Mouse (Mus musculus): ENCODE results near the gene Gm20388. TPM values are rescaled to one million over a fixed set of nuclear protein-coding genes. Genes with fewer than 3 reads are reported as not detected.

Gm20388 gene
- polyA plus RNA-seq, 1 experiment from 2014 or later: 8.3 TPM

DNA sequence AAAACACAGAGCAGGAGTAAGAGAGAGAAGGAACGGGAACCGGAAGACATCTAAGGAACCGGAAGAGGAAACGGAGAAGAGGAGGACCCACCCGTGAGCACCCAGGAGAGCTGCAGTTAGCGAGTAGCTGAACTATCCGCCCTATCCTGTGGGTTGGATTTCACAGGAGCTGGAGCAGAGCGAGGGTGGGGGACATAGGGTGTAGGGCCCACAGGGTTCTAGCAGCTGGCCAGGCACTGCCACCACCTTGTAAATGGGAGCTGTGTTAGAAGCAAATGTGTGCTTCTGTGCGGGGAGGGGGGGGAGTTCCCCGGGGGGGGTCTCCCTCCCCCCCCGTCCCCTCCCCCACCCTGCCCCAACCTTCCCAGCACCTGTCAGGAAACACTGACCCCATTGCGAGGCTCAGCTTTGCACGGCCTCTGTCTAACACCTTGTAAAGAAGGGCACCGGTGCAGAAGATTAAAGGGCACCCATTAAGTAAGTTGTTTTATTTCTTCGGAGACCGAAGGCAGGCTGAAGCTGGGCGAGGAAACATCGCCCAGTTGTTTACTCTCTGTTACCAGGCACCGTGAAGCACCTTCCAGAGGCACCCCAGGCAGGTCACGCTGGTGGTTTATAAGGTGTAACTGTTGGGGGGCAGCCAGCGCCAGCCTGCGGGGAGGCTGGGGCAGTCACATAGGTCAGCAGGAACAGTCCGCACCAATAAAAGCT lies 1573.6 kb downstream of the Gm20388 start:
- Histone ChIP-seq H3K4me1 (replicated peaks; ENCODE audit: control insufficient read depth, insufficient read depth, low read length) (peaks cover 12% of the 10 kb centered on the region), H3K4me2 (ENCODE audit: low read length) (no peak overlapping the region), H3K27me3 (replicated peaks; ENCODE audit: control insufficient read depth, insufficient read depth, low read length) (no peaks in the 10 kb centered on the region), H3K9me3 (ENCODE audit: control insufficient read depth, low read length) (no peaks in the 10 kb centered on the region), H3K9ac (ENCODE audit: low read length) (no peak overlapping the region), H3K36me3 (ENCODE audit: control insufficient read depth, insufficient read depth, low read length) (no peaks in the 10 kb centered on the region), H3K27ac (ENCODE audit: low read depth) (no peak overlapping the region), H3K4me3 (ENCODE audit: low read depth, low read length) (no peak overlapping the region)
- WGBS: 50% methylated on average over 21 of the region's 23 CpGs
- DNase-seq (ENCODE audit: low spot score) (no peak), ATAC-seq (replicated peaks; ENCODE audit: low FRiP score, low TSS enrichment, low read depth) (no peak)

DNA sequence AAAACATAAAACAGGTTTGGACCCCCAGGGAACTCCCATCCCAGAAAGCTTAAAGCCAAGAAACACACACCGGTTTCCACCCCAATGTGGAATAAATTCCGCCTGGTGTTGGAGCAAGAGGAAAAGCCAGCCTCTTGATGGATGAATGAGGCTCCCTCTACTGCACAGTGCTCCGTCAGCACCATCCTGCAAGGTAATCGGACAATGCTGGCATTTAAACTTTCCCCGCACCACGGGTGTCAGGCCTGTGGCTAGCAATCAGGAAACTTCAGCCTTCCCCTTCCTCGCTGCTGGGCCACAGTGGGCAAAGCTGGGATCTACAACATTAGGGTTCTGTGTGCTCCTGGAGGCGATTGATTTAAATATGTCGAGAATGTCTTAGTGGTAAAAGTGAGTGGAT lies 1581.0 kb downstream of the Gm20388 start:
- H3K9ac ChIP-seq (ENCODE audit: low read length): no peak overlapping the region
- no peaks in the 10 kb centered on the region for H3K9me3 ChIP-seq (ENCODE audit: control insufficient read depth, low read length)
- H3K27me3 ChIP-seq (replicated peaks; ENCODE audit: control insufficient read depth, insufficient read depth, low read length): 0 out of 2 replicates have a peak, but pooled peaks cover 7% of the 10 kb centered on the region
- no peaks in the 10 kb centered on the region for H3K36me3 ChIP-seq (ENCODE audit: control insufficient read depth, insufficient read depth, low read length)
- ATAC-seq (replicated peaks; ENCODE audit: low FRiP score, low TSS enrichment, low read depth): no peak
- WGBS: 55% methylated on average over 9 of the region's 9 CpGs
- H3K27ac ChIP-seq (ENCODE audit: low read depth): no peak overlapping the region
- DNase-seq (ENCODE audit: low spot score): no peak
- no peak overlapping the region for H3K4me3 ChIP-seq (ENCODE audit: low read depth, low read length)
- no peaks in the 10 kb centered on the region for H3K4me1 ChIP-seq (replicated peaks; ENCODE audit: control insufficient read depth, insufficient read depth, low read length)
- no peak overlapping the region for H3K4me2 ChIP-seq (ENCODE audit: low read length)

DNA sequence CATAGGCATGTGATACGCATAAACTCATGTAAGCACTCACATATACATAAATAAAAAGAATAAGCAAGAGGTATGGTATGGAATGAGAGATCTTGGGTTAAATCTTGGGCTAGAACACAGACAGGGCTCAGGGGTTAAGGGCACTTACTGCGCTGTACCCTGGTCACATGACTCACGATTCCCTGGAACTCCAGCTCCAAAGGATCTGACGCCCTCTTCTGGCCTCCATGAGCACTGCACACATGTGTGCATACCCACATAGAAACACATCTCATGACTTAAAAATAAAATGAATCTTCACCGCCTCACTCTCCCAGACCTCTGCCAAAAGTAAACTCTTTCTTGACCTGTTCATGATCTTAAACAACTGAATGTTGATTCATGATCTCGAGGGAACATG lies 1587.0 kb downstream of the Gm20388 start:
- Histone ChIP-seq H3K27me3 (replicated peaks; ENCODE audit: control insufficient read depth, insufficient read depth, low read length) (0 out of 2 replicates have a peak, but pooled peaks cover 3% of the 10 kb centered on the region), H3K4me3 (ENCODE audit: low read depth, low read length) (no peak overlapping the region), H3K4me2 (ENCODE audit: low read length) (no peak overlapping the region), H3K36me3 (ENCODE audit: control insufficient read depth, insufficient read depth, low read length) (no peaks in the 10 kb centered on the region), H3K9me3 (ENCODE audit: control insufficient read depth, low read length) (no peaks in the 10 kb centered on the region), H3K9ac (ENCODE audit: low read length) (no peak overlapping the region), H3K4me1 (replicated peaks; ENCODE audit: control insufficient read depth, insufficient read depth, low read length) (no peaks in the 10 kb centered on the region), H3K27ac (ENCODE audit: low read depth) (no peak overlapping the region)
- ATAC-seq (replicated peaks; ENCODE audit: low FRiP score, low TSS enrichment, low read depth) (no peak), DNase-seq (ENCODE audit: low spot score) (no peak)
- 83% methylated on average over 6 of the region's 6 CpGs for WGBS

DNA sequence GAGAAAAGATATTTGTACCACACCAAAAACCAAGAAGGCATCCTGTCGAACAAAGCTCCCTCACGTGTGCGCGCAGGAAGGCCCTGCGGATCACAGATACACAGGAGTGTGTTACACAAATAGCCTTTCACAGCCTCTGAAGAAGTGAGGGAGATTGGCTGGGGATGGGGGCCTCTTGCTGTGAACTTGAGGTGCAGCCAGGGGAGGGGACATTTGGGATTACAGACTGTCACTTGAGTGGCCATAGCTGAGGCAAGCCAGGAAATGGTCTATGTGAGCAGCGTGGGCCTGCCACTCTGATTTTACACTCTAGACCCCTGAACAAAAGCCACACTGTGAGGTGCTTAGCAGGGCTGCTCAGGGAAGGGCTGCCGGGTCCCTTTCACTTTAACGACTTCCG lies 1601.1 kb downstream of the Gm20388 start:
- Histone ChIP-seq H3K4me3 (ENCODE audit: low read depth, low read length) (no peak overlapping the region), H3K4me2 (ENCODE audit: low read length) (no peak overlapping the region), H3K9ac (ENCODE audit: low read length) (no peak overlapping the region), H3K36me3 (ENCODE audit: control insufficient read depth, insufficient read depth, low read length) (no peaks in the 10 kb centered on the region), H3K9me3 (ENCODE audit: control insufficient read depth, low read length) (no peaks in the 10 kb centered on the region), H3K4me1 (replicated peaks; ENCODE audit: control insufficient read depth, insufficient read depth, low read length) (0 out of 2 replicates have a peak, but pooled peaks cover 1% of the 10 kb centered on the region), H3K27me3 (replicated peaks; ENCODE audit: control insufficient read depth, insufficient read depth, low read length) (peaks cover 19% of the 10 kb centered on the region), H3K27ac (ENCODE audit: low read depth) (no peak overlapping the region)
- WGBS: 57% methylated on average over 9 of the region's 9 CpGs
- no peak for ATAC-seq (replicated peaks; ENCODE audit: low FRiP score, low TSS enrichment, low read depth)
- DNase-seq (ENCODE audit: low spot score): no peak

DNA sequence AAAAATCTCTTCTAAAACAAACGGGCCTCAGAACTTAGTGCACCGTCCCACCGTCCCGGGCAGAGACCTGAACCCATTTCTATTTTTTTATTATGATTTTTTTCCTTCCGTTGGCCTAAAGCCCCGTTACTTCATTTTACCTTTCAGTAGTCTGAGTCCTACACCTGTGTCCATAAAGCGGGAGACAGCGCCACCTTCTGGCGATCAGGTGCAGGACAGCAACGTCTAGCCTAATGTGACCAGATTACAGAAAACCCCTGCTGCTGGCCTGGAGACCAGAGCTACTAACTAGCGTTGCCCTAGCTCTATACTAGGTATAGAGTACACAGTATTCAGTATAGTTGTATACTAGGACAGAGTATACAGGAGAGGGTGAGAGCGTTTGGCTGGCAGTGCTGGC lies 1602.8 kb downstream of the Gm20388 start:
- ATAC-seq (replicated peaks; ENCODE audit: low FRiP score, low TSS enrichment, low read depth) (peak; percentile 73; the same call in 1 of the 2 replicates), DNase-seq (ENCODE audit: low spot score) (peak; percentile 93)
- Histone ChIP-seq H3K27me3 (replicated peaks; ENCODE audit: control insufficient read depth, insufficient read depth, low read length) (peaks cover 17% of the 10 kb centered on the region), H3K36me3 (ENCODE audit: control insufficient read depth, insufficient read depth, low read length) (no peaks in the 10 kb centered on the region), H3K4me2 (ENCODE audit: low read length) (no peak overlapping the region), H3K9me3 (ENCODE audit: control insufficient read depth, low read length) (no peaks in the 10 kb centered on the region), H3K4me1 (replicated peaks; ENCODE audit: control insufficient read depth, insufficient read depth, low read length) (no peaks in the 10 kb centered on the region), H3K4me3 (ENCODE audit: low read depth, low read length) (no peak overlapping the region), H3K27ac (ENCODE audit: low read depth) (no peak overlapping the region), H3K9ac (ENCODE audit: low read length) (no peak overlapping the region)
- 4% methylated on average over 12 of the region's 12 CpGs for WGBS

DNA sequence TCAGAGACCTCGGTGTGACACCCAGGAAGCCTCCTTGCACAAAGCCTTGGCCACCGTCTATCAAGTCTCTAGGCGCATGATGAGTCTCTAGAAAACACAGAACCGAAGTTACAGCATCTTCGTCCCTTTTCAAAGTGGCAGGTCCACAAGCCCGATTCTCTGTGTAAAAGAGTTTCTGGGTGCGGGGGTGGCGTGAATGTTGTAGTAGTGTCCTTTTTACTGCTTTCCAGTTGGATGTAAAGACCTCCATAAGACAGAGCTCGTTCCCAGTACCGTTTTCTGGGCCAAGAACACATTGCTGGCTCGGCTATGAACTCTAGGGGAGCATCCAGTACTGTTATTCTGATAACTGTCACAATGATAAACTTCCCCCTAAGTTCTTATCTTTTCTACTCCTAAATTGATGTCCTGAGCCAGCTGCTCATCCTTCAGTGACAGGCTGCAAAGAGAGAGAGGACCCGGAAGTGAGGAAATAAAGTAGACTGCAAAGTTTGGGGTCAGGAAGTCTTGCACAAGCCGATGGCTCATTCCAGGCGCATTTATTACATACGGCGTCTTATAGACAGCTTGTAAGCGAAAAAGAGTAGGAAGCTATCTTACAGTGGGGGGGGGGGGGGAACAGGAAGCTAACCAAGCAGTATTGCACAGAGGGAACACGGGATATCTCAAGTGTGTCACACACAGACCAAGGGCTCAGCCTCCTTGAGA lies 1614.6 kb downstream of the Gm20388 start:
- H3K4me2 ChIP-seq (ENCODE audit: low read length): no peak overlapping the region
- H3K36me3 ChIP-seq (ENCODE audit: control insufficient read depth, insufficient read depth, low read length): no peaks in the 10 kb centered on the region
- DNase-seq (ENCODE audit: low spot score) (no peak), ATAC-seq (replicated peaks; ENCODE audit: low FRiP score, low TSS enrichment, low read depth) (no peak)
- H3K4me3 ChIP-seq (ENCODE audit: low read depth, low read length): no peak overlapping the region
- no peak overlapping the region for H3K27ac ChIP-seq (ENCODE audit: low read depth)
- H3K9me3 ChIP-seq (ENCODE audit: control insufficient read depth, low read length): no peaks in the 10 kb centered on the region
- WGBS: 63% methylated on average over 18 of the region's 18 CpGs
- H3K9ac ChIP-seq (ENCODE audit: low read length): no peak overlapping the region
- peaks cover 3% of the 10 kb centered on the region; the same call in 1 of the 2 replicates for H3K4me1 ChIP-seq (replicated peaks; ENCODE audit: control insufficient read depth, insufficient read depth, low read length)
- H3K27me3 ChIP-seq (replicated peaks; ENCODE audit: control insufficient read depth, insufficient read depth, low read length): no peaks in the 10 kb centered on the region

DNA sequence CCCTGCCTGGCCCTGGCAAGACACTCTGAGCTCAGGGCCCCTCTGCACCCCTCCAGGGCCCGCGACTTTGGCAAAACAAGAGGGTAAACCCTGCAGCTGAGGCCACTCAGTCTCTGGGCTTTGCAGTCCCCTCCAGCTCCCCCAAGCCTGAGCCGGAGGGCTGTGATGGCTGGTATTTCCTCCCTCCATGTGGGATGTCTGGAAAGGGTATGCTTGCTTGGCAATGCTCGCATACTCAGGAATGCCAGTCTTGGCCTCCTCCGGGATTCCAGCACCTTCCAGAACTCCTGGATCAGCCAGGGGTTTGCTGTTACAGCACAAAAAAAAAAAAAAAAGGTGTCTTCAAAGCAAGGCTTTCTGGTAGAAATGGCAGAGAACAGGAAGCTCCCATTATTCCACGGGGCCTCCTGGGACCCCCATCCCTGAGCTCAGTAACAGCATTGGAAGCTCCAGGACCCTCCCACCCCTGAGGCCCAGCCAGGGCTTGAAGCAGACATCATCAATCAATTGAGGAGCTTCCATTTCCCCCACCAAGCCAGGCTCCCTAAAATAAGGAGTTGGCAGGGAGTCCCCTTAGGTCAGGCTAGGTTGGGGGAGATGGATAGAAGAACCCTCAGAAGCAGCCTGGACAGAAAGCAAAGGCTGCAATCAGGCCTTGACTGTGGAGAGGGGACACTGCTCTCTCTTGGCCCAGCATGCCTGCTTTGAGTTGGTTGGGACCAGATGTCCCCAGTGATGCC lies 1616.3 kb downstream of the Gm20388 start:
- H3K27me3 ChIP-seq (replicated peaks; ENCODE audit: control insufficient read depth, insufficient read depth, low read length): 0 out of 2 replicates have a peak, but pooled peaks cover 3% of the 10 kb centered on the region
- H3K4me2 ChIP-seq (ENCODE audit: low read length): no peak overlapping the region
- 47% methylated on average over 6 of the region's 6 CpGs for WGBS
- ATAC-seq (replicated peaks; ENCODE audit: low FRiP score, low TSS enrichment, low read depth) (no peak; the same call in 1 of the 2 replicates), DNase-seq (ENCODE audit: low spot score) (no peak)
- no peaks in the 10 kb centered on the region for H3K9me3 ChIP-seq (ENCODE audit: control insufficient read depth, low read length)
- no peak overlapping the region for H3K4me3 ChIP-seq (ENCODE audit: low read depth, low read length)
- H3K36me3 ChIP-seq (ENCODE audit: control insufficient read depth, insufficient read depth, low read length): no peaks in the 10 kb centered on the region
- peaks cover 3% of the 10 kb centered on the region; the same call in 1 of the 2 replicates for H3K4me1 ChIP-seq (replicated peaks; ENCODE audit: control insufficient read depth, insufficient read depth, low read length)
- H3K9ac ChIP-seq (ENCODE audit: low read length): no peak overlapping the region
- H3K27ac ChIP-seq (ENCODE audit: low read depth): no peak overlapping the region

DNA sequence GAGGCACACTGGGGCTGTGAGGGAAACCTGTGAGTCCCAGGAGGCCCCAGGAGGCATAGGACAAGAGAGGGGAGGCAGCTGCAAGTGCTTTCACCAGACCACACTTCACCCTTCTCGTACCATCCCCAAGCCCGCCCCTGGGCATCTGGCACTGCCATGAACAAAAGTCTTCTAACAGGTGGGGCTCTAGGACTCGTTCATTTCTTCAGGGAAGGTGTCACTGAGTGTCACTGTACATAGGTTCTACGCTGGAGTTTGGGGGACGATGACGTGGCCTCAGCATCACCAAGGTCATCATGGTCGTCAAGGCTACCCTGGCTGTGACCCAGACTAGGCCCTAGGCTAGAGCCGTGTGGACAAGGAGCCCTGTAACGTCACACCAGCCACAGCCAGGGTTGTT lies 1617.1 kb downstream of the Gm20388 start:
- no peak for DNase-seq (ENCODE audit: low spot score)
- ATAC-seq (replicated peaks; ENCODE audit: low FRiP score, low TSS enrichment, low read depth): no peak
- Histone ChIP-seq H3K36me3 (ENCODE audit: control insufficient read depth, insufficient read depth, low read length) (no peaks in the 10 kb centered on the region), H3K9ac (ENCODE audit: low read length) (no peak overlapping the region), H3K4me2 (ENCODE audit: low read length) (no peak overlapping the region), H3K9me3 (ENCODE audit: control insufficient read depth, low read length) (no peaks in the 10 kb centered on the region), H3K4me3 (ENCODE audit: low read depth, low read length) (no peak overlapping the region), H3K4me1 (replicated peaks; ENCODE audit: control insufficient read depth, insufficient read depth, low read length) (peaks cover 3% of the 10 kb centered on the region; the same call in 1 of the 2 replicates), H3K27me3 (replicated peaks; ENCODE audit: control insufficient read depth, insufficient read depth, low read length) (0 out of 2 replicates have a peak, but pooled peaks cover 3% of the 10 kb centered on the region), H3K27ac (ENCODE audit: low read depth) (no peak overlapping the region)
- 84% methylated on average over 9 of the region's 9 CpGs for WGBS
